Mouse (Mus musculus): ENCODE results near the gene Cbr2.

The Cbr2 gene

DNA sequence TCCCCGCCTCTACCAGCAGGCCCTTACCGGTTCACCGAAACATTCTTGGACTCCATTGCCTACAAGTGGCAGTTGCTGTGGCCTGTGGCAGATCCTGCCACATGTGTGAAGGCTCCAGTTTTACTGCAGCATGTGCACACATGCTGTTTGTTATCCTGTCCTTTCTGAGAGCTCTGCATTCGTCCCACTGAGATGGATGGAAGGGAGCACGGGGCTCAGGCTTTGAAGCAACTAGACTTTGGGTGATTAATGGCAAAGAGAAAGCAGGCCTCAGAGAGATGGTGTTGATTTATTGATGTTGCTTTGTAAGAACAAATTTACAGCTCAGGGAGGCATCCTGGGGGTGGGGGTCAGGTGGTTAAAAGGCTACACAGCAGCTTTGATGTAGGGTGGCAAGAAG, 21.2 kb downstream of the Cbr2 start:
- no peak for DNase-seq

DNA sequence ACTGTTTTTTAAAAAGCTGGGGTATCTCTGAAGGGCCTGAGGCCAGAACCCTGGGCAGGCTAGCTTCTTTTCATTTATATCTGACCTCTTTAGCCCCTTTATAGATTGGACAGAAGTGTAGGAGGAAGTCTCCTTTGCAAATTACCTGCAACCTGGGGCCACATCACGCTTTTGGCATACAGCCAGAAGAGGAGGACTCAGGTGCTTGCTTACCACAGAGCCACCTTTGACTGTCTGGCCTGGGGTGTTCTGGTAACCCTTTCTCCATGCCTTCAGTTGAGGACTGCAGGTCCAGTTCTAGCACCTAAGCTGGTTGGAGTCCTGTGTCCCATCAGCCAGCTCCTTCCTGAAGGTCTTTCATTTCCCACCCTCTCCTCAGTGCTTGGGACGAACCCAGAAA, 22.4 kb downstream of the Cbr2 start:
- no peak for DNase-seq

DNA sequence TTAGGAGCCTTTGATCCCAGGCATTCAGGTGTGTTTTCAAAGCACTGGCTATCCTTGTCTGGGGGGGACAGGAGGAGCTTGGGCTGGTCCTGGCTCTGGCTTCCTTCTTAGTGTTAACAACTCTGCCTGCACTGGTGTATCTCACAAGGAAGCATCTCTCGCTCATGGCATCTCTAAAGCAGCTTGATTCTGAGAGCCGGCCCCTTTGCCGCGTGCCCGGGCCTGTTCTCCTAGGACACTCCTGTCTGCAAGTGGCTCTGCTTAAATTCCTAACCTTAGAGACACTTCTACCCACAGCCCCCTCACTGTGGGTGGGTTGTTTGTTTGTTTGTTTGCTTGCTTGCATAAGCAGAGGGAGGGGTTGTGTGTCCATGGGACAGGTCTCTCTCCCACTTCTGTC, 23.9 kb downstream of the Cbr2 start:
- no peak for DNase-seq

DNA sequence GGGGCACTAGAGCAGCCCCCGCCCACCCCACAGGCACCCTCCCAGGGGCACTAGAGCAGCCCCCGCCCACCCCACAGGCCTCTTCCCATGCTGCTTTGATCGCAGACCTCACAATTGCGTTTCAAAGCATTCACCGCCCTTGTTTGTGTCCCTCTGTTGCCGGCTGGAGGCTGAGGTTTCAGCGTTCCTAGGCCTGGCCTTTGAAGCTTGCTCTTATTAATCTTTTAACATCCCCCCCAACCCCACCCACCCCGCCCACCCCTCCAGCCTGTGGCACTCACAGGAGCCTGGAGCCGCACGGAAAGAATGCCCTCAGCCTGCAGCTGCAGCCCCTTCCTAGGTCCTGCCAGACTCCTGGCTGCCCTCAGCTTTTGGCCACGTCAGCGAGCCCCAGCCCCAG, 24.7 kb downstream of the Cbr2 start:
- no peak for DNase-seq

DNA sequence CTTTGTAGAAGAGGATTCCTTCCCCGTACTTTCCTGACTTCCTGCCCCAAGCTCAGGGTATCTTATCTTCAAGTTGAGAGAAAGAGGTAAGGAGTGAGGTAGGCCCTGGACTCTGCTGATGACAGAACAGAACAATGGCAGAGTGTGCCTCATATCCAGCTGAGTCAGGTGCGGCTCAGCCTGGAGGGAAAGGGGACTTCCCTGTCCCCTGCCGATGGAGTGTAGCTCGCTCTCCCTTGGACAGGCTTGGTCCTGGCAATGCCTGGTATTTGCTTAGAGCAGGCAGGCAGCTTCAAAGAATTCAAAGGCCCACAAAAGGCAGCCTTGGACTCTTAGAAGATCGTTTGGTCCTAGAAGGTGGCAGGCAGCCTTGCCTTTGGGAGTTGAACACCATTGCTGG, 25.8 kb downstream of the Cbr2 start:
- DNase-seq: no peak

GRCm38 (mm10) chr11:120704486-120705325, 27.2 kb downstream of the Cbr2 start:
- no peak for DNase-seq

- no peak for DNase-seq
Measured at GRCm38 (mm10) chr11:120703696-120704454, 28.0 kb downstream of the Cbr2 start.

DNA sequence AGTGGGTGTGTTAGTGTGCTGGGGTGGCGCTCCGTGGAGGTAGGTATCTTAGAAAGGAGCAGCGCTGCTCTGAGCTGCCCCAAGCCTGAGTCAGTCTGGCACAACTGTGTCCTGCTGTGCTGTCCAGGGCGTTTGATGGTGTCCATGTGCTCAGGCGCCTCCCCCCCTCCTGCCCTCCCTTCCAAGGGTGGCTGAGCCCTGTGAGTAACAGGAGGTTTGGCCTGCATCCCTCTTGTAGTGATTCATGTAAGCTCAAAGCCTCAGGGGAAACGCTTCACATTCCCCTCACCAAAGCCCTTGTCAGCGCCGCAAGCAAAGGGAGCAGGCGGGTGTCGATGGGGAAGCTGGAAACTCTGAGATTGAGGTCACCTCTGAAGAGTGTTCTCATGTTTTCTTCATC, 34.2 kb downstream of the Cbr2 start:
- DNase-seq: no peak

GRCm38 (mm10) chr11:120696568-120696967, 35.3 kb downstream of the Cbr2 start:
- DNase-seq: no peak

- no peak for DNase-seq
Measured at GRCm38 (mm10) chr11:120695641-120696040, 36.3 kb downstream of the Cbr2 start.

- DNase-seq: no peak
Measured at GRCm38 (mm10) chr11:120695184-120695583, 36.7 kb downstream of the Cbr2 start.

GRCm38 (mm10) chr11:120693461-120693860, 38.5 kb downstream of the Cbr2 start:
- DNase-seq: no peak

GRCm38 (mm10) chr11:120692471-120693011, 39.4 kb downstream of the Cbr2 start:
- no peak for DNase-seq

GRCm38 (mm10) chr11:120689365-120689764, 42.5 kb downstream of the Cbr2 start:
- no peak for DNase-seq

- DNase-seq: no peak
Measured at GRCm38 (mm10) chr11:120686650-120687272, 45.2 kb downstream of the Cbr2 start.

GRCm38 (mm10) chr11:120684660-120685059, 47.3 kb downstream of the Cbr2 start:
- no peak for DNase-seq

GRCm38 (mm10) chr11:120684086-120684485, 47.8 kb downstream of the Cbr2 start:
- DNase-seq: no peak

GRCm38 (mm10) chr11:120683536-120683935, 48.4 kb downstream of the Cbr2 start:
- DNase-seq: no peak

- no peak for DNase-seq
Measured at GRCm38 (mm10) chr11:120682683-120683082, 49.2 kb downstream of the Cbr2 start.

GRCm38 (mm10) chr11:120679909-120680308, 52.0 kb downstream of the Cbr2 start:
- peak; percentile 17 for DNase-seq
